Mouse (Mus musculus): Measurements from ENCODE around the gene Chtf18.
A peak's percentile ranks its signal among the peaks of the same experiment; 100 is the strongest.
"Not testable (repeated sequence)": the region's sequence is repeated elsewhere in the genome, so short reads cannot be mapped to it uniquely, and the experiment has no call there.

Gene Chtf18

GRCm38 (mm10) chr17:25727265-25728008, at the start of gene Chtf18, which contains the start of gene Rpusd1:
Gene Chtf18, minus strand, starts transcription at chr17:25727419.
Gene Rpusd1, plus strand, starts transcription at chr17:25727670.
- DNase-seq = peak; percentile 99

- no peak for DNase-seq
Observed at GRCm38 (mm10) chr17:25775318-25776062, 48.3 kb upstream of the Chtf18 start.

- peak; percentile 99 for DNase-seq
Observed at GRCm38 (mm10) chr17:25773549-25774120, 46.4 kb upstream of the Chtf18 start, which contains the start of gene Narfl. Gene Narfl, plus strand, starts transcription at chr17:25773776.

GRCm38 (mm10) chr17:25769331-25769730, 42.1 kb upstream of the Chtf18 start:
- no peak for DNase-seq

- DNase-seq = no peak
Observed at GRCm38 (mm10) chr17:25765886-25766285, 38.7 kb upstream of the Chtf18 start.

GRCm38 (mm10) chr17:25762591-25762990, 35.4 kb upstream of the Chtf18 start:
- no peak for DNase-seq

- DNase-seq = no peak
Observed at GRCm38 (mm10) chr17:25761561-25761970, 34.3 kb upstream of the Chtf18 start.

GRCm38 (mm10) chr17:25760148-25760547, 32.9 kb upstream of the Chtf18 start:
- DNase-seq = no peak

GRCm38 (mm10) chr17:25757691-25758090, 30.5 kb upstream of the Chtf18 start:
- no peak for DNase-seq

- DNase-seq = no peak
Observed at GRCm38 (mm10) chr17:25756378-25757242, 29.4 kb upstream of the Chtf18 start.

- no peak for DNase-seq
Observed at GRCm38 (mm10) chr17:25755627-25756377, 28.6 kb upstream of the Chtf18 start.

GRCm38 (mm10) chr17:25755086-25755485, 27.9 kb upstream of the Chtf18 start:
- DNase-seq = no peak

GRCm38 (mm10) chr17:25754241-25754640, 27.0 kb upstream of the Chtf18 start, which contains the start of gene Msln:
Gene Msln, minus strand, starts transcription at chr17:25754378.
- DNase-seq = no peak

GRCm38 (mm10) chr17:25751446-25751845, 24.2 kb upstream of the Chtf18 start:
- peak; percentile 57 for DNase-seq

- no peak for DNase-seq
Observed at GRCm38 (mm10) chr17:25749314-25749713, 22.1 kb upstream of the Chtf18 start.

GRCm38 (mm10) chr17:25748238-25748637, 21.0 kb upstream of the Chtf18 start:
- no peak for DNase-seq

GRCm38 (mm10) chr17:25744311-25744710, 17.1 kb upstream of the Chtf18 start:
- no peak for DNase-seq

- DNase-seq = no peak
Observed at GRCm38 (mm10) chr17:25743831-25744230, 16.6 kb upstream of the Chtf18 start.

- DNase-seq = not testable (repeated sequence)
Observed at GRCm38 (mm10) chr17:25741471-25741870, 14.3 kb upstream of the Chtf18 start.

- DNase-seq = no peak
Observed at GRCm38 (mm10) chr17:25738861-25739260, 11.6 kb upstream of the Chtf18 start.

- no peak for DNase-seq
Observed at GRCm38 (mm10) chr17:25735745-25736144, 8.5 kb upstream of the Chtf18 start, which contains the start of gene Mslnl. Gene Mslnl, plus strand, starts transcription at chr17:25736042.

- DNase-seq = no peak
Observed at GRCm38 (mm10) chr17:25735246-25735645, 8.0 kb upstream of the Chtf18 start.

All from lung, postnatal 14 days (tissue).